ENCODE assay signal across 8 mouse cellular contexts in the genomic region with DNA sequence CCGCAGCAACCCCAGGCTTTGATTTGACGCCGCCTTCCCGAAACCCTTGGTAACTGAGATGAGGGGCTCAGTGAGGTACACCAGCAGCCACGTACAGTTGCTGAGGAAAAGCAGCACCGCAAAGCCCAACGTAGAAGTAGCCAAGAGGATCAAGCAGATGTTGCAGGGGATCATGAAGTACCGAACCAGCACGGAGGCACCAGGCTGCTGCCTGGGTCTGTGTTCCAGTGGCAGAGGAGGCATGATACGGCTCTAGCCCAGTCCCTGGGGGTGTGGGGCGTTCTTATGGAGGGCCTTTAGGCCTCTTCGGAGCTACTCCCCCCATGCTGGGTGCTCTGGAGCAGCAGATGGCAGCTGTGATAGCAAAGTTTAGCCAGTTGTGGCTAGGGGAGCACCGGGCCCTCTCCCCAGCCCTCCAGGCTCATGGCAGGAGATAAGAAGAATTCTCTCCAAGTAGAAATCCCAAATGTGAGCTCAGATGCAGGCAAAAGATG. TPM values are rescaled to one million over a fixed set of nuclear protein-coding genes. Genes with fewer than 3 reads are reported as not detected.
DNase-seq lines count a peak whose midpoint lies in the region; ATAC-seq and TF ChIP-seq lines count a peak whose summit lies in the region.

No protein-coding gene starts in this region.

- 84% methylated on average over 13 of the region's 13 CpGs for WGBS in heart, adult 2 months
- 44% methylated on average over 13 of the region's 13 CpGs for WGBS in forebrain, embryonic 15.5 days
- WGBS in liver, postnatal 0 days (ENCODE audit: insufficient replicate concordance) = 68% methylated on average over 13 of the region's 13 CpGs

- intact Hi-C loops in heart, adult 2 months (cut with DNase I) = no loop called here

- TF ChIP-seq POLR2A in heart, adult 2 months (IDR thresholded peaks at IDR 0.05; ENCODE audit: insufficient read depth, low read depth, low read length) = no peak
- TF ChIP-seq POLR2A in ES-Bruce4 (IDR thresholded peaks at IDR 0.05; ENCODE audit: insufficient read depth, low read length) = no peak

- peak overlapping the region; percentile 24; the same call in 1 of the 2 replicates for H3K4me3 ChIP-seq in heart, adult 2 months
- H3K4me3 ChIP-seq in ES-Bruce4 (ENCODE audit: low read depth, low read length) = no peak overlapping the region
- peak overlapping the region; percentile 56 for H3K4me3 ChIP-seq in forebrain, embryonic 15.5 days
- peak overlapping the region; percentile 17; the same call in 1 of the 2 replicates for H3K4me3 ChIP-seq in liver, postnatal 0 days (ENCODE audit: low read depth, low read length)

- H3K9ac ChIP-seq in heart, adult 2 months (ENCODE audit: low read depth, low read length) = no peak overlapping the region
- H3K9ac ChIP-seq in ES-Bruce4 (ENCODE audit: low read depth, poor library complexity, severe bottlenecking) = peak overlapping the region; percentile 16; the same call in 1 of the 2 replicates
- peak overlapping the region; percentile 85 for H3K9ac ChIP-seq in forebrain, embryonic 15.5 days (replicated peaks)
- no peak overlapping the region for H3K9ac ChIP-seq in liver, postnatal 0 days (replicated peaks)

- H3K79me2 ChIP-seq in heart, adult 2 months (replicated peaks; ENCODE audit: control insufficient read depth, insufficient read depth, low read length) = no peaks in the 10 kb centered on the region; the same call in 1 of the 2 replicates

- ATAC-seq in forebrain, embryonic 15.5 days (replicated peaks) = peak; percentile 30; the same call in 1 of the 2 replicates
- ATAC-seq in liver, postnatal 0 days = peak; percentile 49

- no peaks in the 10 kb centered on the region for H3K27me3 ChIP-seq in heart, adult 2 months (ENCODE audit: control insufficient read depth, insufficient read depth, low read length)
- no peaks in the 10 kb centered on the region for H3K27me3 ChIP-seq in ES-Bruce4 (ENCODE audit: control insufficient read depth, insufficient read depth, low read length, poor library complexity, severe bottlenecking)
- H3K27me3 ChIP-seq in forebrain, embryonic 15.5 days = no peaks in the 10 kb centered on the region
- no peaks in the 10 kb centered on the region for H3K27me3 ChIP-seq in liver, postnatal 0 days (ENCODE audit: insufficient read depth, low read length)

- TF ChIP-seq EP300 in heart, adult 2 months (IDR thresholded peaks at IDR 0.05; ENCODE audit: insufficient read depth, low read depth, low read length) = no peak
- TF ChIP-seq EP300 in ES-Bruce4 (IDR thresholded peaks at IDR 0.05; ENCODE audit: insufficient read depth, low read depth, low read length) = no peak
- no peak for TF ChIP-seq EP300 in liver, postnatal 0 days (IDR thresholded peaks at IDR 0.05; ENCODE audit: low read depth)

- no peak for TF ChIP-seq CTCF in heart, adult 2 months (IDR thresholded peaks at IDR 0.05)
- TF ChIP-seq CTCF in ES-Bruce4 (IDR thresholded peaks at IDR 0.05; ENCODE audit: low read depth, low read length) = no peak
- TF ChIP-seq CTCF in liver, postnatal 0 days (IDR thresholded peaks at IDR 0.05; ENCODE audit: low read depth) = no peak

- H3K36me3 ChIP-seq in heart, adult 2 months (ENCODE audit: control insufficient read depth, insufficient read depth, low read length) = no peaks in the 10 kb centered on the region
- peaks cover 24% of the 10 kb centered on the region for H3K36me3 ChIP-seq in ES-Bruce4 (ENCODE audit: control insufficient read depth, insufficient read depth, low read length, poor library complexity, severe bottlenecking)
- peaks cover 3% of the 10 kb centered on the region for H3K36me3 ChIP-seq in forebrain, embryonic 15.5 days
- no peaks in the 10 kb centered on the region for H3K36me3 ChIP-seq in liver, postnatal 0 days (replicated peaks; ENCODE audit: insufficient read depth, low read length)

- H3K27ac ChIP-seq in heart, adult 2 months = peak overlapping the region; percentile 52
- no peak overlapping the region for H3K27ac ChIP-seq in ES-Bruce4 (ENCODE audit: insufficient read depth, low read length)
- H3K27ac ChIP-seq in forebrain, embryonic 15.5 days (replicated peaks) = peak overlapping the region; percentile 94
- no peak overlapping the region for H3K27ac ChIP-seq in liver, postnatal 0 days (ENCODE audit: low read depth)

- peak in 1 of 2 experiments; percentile 19 for DNase-seq in heart, adult 2 months
- no peak for DNase-seq in heart, adult 11 months
- no peak for DNase-seq in liver, postnatal 0 days
- DNase-seq in adrenal gland, adult 8-10 months = no peak
- DNase-seq in urinary bladder, postnatal 36 days (ENCODE audit: low spot score in 2 of 2) = no peak
- no peak for DNase-seq in adrenal gland, postnatal 36 days

- peak overlapping the region; percentile 77 for H3K4me2 ChIP-seq in forebrain, embryonic 15.5 days (replicated peaks)
- H3K4me2 ChIP-seq in liver, postnatal 0 days (ENCODE audit: low read depth, low read length) = no peak overlapping the region; the same call in 1 of the 2 replicates

- H3K4me1 ChIP-seq in heart, adult 2 months (ENCODE audit: control insufficient read depth, insufficient read depth, low read length) = peaks cover 10% of the 10 kb centered on the region
- H3K4me1 ChIP-seq in ES-Bruce4 (ENCODE audit: control insufficient read depth, insufficient read depth, low read length) = peaks cover 23% of the 10 kb centered on the region
- H3K4me1 ChIP-seq in forebrain, embryonic 15.5 days = peaks cover 97% of the 10 kb centered on the region
- H3K4me1 ChIP-seq in liver, postnatal 0 days (ENCODE audit: insufficient read depth) = peaks cover 18% of the 10 kb centered on the region

- H3K9me3 ChIP-seq in ES-Bruce4 (replicated peaks; ENCODE audit: control insufficient read depth, insufficient read depth, low read length, poor library complexity, severe bottlenecking) = peaks cover 31% of the 10 kb centered on the region
- H3K9me3 ChIP-seq in forebrain, embryonic 15.5 days = no peaks in the 10 kb centered on the region
- no peaks in the 10 kb centered on the region for H3K9me3 ChIP-seq in liver, postnatal 0 days (ENCODE audit: low read length)

RNA-seq across cellular contexts. Expression of gene Agrn, which starts 11.8 kb away (rescaled TPM):
- total RNA-seq in heart, adult 2 months (2021) = 10 to 100 TPM; 24.3 to 26.9 TPM
- 50.4 and 70.1 TPM in 2 replicates for polyA plus RNA-seq in heart, adult 2 months (2012; rRNA removed)
- polyA plus RNA-seq in ES-Bruce4 (2011; ENCODE audit: insufficient read depth, insufficient read length, low read depth, missing spikeins) = 156 and 159 TPM in 2 replicates
- polyA plus RNA-seq in forebrain, embryonic 15.5 days (2015; fragmentation: Nextera tagmentation; extraction: Ambion mirVana) = 103 and 108 TPM in 2 replicates
- polyA plus RNA-seq in liver, postnatal 0 days (2015; fragmentation: Nextera tagmentation; extraction: Ambion mirVana) = 4.4 and 5.2 TPM in 2 replicates
- 10 to 100 TPM; 29.7 to 54.3 (median 41.1) TPM for total RNA-seq in adrenal gland, adult 8-10 months (2022)
- 10 to 100 TPM; 33.2 to 49.6 TPM for total RNA-seq in adrenal gland, postnatal 36 days (2021)

RNA-seq across cellular contexts. Expression of gene Isg15, which starts 15.1 kb away (rescaled TPM):
- 1 to 10 TPM; 3.2 to 4.5 TPM for total RNA-seq in heart, adult 2 months (2021)
- 6.9 and 8.3 TPM in 2 replicates for polyA plus RNA-seq in heart, adult 2 months (2012; rRNA removed)
- 8.4 and 10.7 TPM in 2 replicates for polyA plus RNA-seq in ES-Bruce4 (2011; ENCODE audit: insufficient read depth, insufficient read length, low read depth, missing spikeins)
- 1.5 and 2.1 TPM in 2 replicates for polyA plus RNA-seq in forebrain, embryonic 15.5 days (2015; fragmentation: Nextera tagmentation; extraction: Ambion mirVana)
- 33.0 and 39.8 TPM in 2 replicates for polyA plus RNA-seq in liver, postnatal 0 days (2015; fragmentation: Nextera tagmentation; extraction: Ambion mirVana)
- total RNA-seq in adrenal gland, adult 8-10 months (2022) = 1 to 10 TPM; 3.1 to 3.9 (median 3.6) TPM
- total RNA-seq in adrenal gland, postnatal 36 days (2021) = 1 to 10 TPM; 7.5 to 9.0 TPM

RNA-seq across cellular contexts. Expression of gene AW011738, which starts 17.6 kb away (rescaled TPM):
- 10 to 100 TPM in 1 of 2 experiments, 1 to 10 TPM in 1; 9.7 to 12.1 TPM for total RNA-seq in heart, adult 2 months (2021)
- 4.6 and 4.8 TPM in 2 replicates for polyA plus RNA-seq in heart, adult 2 months (2012; rRNA removed)
- 0.54 and 0.59 TPM in 2 replicates for polyA plus RNA-seq in ES-Bruce4 (2011; ENCODE audit: insufficient read depth, insufficient read length, low read depth, missing spikeins)
- 4.2 and 4.3 TPM in 2 replicates for polyA plus RNA-seq in forebrain, embryonic 15.5 days (2015; fragmentation: Nextera tagmentation; extraction: Ambion mirVana)
- 1.7 and 1.9 TPM in 2 replicates for polyA plus RNA-seq in liver, postnatal 0 days (2015; fragmentation: Nextera tagmentation; extraction: Ambion mirVana)
- total RNA-seq in adrenal gland, adult 8-10 months (2022) = 1 to 10 TPM; 3.0 to 6.5 (median 4.8) TPM
- 1 to 10 TPM; 3.5 to 6.0 TPM for total RNA-seq in adrenal gland, postnatal 36 days (2021)

RNA-seq across cellular contexts. Expression of gene Perm1, which starts 30.2 kb away (rescaled TPM):
- total RNA-seq in heart, adult 2 months (2021) = 100 to 1,000 TPM; 273 to 332 TPM
- polyA plus RNA-seq in heart, adult 2 months (2012; rRNA removed) = 163 and 257 TPM in 2 replicates
- polyA plus RNA-seq in ES-Bruce4 (2011; ENCODE audit: insufficient read depth, insufficient read length, low read depth, missing spikeins) = not detected in 2 replicates
- 1.7 and 2.0 TPM in 2 replicates for polyA plus RNA-seq in forebrain, embryonic 15.5 days (2015; fragmentation: Nextera tagmentation; extraction: Ambion mirVana)
- 0.08 and 0.19 TPM in 2 replicates for polyA plus RNA-seq in liver, postnatal 0 days (2015; fragmentation: Nextera tagmentation; extraction: Ambion mirVana)
- total RNA-seq in adrenal gland, adult 8-10 months (2022) = 1 to 10 TPM; 3.1 to 7.0 (median 5.3) TPM
- total RNA-seq in adrenal gland, postnatal 36 days (2021) = 1 to 10 TPM; 1.8 to 2.9 TPM

RNA-seq across cellular contexts. Expression of gene Plekhn1, which starts 49.2 kb away (rescaled TPM):
- total RNA-seq in heart, adult 2 months (2021) = 10 to 100 TPM in 1 of 2 experiments, 1 to 10 TPM in 1; 9.7 to 10.8 TPM
- polyA plus RNA-seq in heart, adult 2 months (2012; rRNA removed) = 25.2 and 28.0 TPM in 2 replicates
- 19.1 and 21.2 TPM in 2 replicates for polyA plus RNA-seq in ES-Bruce4 (2011; ENCODE audit: insufficient read depth, insufficient read length, low read depth, missing spikeins)
- polyA plus RNA-seq in forebrain, embryonic 15.5 days (2015; fragmentation: Nextera tagmentation; extraction: Ambion mirVana) = 27.3 and 29.0 TPM in 2 replicates
- 2.0 and 2.3 TPM in 2 replicates for polyA plus RNA-seq in liver, postnatal 0 days (2015; fragmentation: Nextera tagmentation; extraction: Ambion mirVana)
- total RNA-seq in adrenal gland, adult 8-10 months (2022) = 10 to 100 TPM; 23.8 to 44.1 (median 32.9) TPM
- 10 to 100 TPM; 21.5 to 23.0 TPM for total RNA-seq in adrenal gland, postnatal 36 days (2021)

Comparison
In these comparisons a context has a peak if more than half of its experiments do, and no peak if none do; other contexts are left out.
1. H3K27ac ChIP-seq: peak in heart, adult 2 months (single experiment) and forebrain, embryonic 15.5 days (single experiment); none in ES-Bruce4 (single experiment) and liver, postnatal 0 days (single experiment).
2. H3K9ac ChIP-seq: peak in ES-Bruce4 (single experiment) and forebrain, embryonic 15.5 days (single experiment); none in heart, adult 2 months (single experiment) and liver, postnatal 0 days (single experiment).